Mouse (Mus musculus) cerebellum, adult 9-10 months (tissue): ENCODE data around the gene Ldhal6b.

ENCODE experiments used
- DNase-seq: peaks from one replicate; pipeline ENCODE4 v3.0.0; 2022

Gene Ldhal6b

GRCm38 (mm10) chr17:5407030-5407429, 11.5 kb downstream of the Ldhal6b start:
- DNase-seq, result no peak

DNA sequence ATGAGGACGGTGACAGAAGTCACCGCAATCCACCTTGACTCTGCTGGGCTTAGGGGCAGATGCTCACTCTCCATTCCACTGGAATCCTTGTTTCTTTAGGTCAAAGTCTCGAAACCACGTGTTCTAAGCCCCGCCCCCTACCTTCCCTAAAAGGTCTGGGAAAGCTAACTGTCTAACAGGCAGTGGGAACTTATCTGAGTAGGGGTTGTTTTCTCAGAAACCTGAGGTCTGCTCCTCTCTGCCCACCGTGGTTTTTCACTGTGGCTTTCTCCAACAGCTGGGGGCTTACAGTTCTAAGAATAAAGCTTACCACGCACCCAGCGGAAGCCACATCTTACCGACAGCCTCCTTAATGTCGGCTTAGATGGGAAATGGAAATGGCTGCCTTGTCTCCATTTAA, 12.0 kb downstream of the Ldhal6b start:
- no peak for DNase-seq

GRCm38 (mm10) chr17:5403885-5404284, 14.7 kb downstream of the Ldhal6b start:
- no peak for DNase-seq

DNA sequence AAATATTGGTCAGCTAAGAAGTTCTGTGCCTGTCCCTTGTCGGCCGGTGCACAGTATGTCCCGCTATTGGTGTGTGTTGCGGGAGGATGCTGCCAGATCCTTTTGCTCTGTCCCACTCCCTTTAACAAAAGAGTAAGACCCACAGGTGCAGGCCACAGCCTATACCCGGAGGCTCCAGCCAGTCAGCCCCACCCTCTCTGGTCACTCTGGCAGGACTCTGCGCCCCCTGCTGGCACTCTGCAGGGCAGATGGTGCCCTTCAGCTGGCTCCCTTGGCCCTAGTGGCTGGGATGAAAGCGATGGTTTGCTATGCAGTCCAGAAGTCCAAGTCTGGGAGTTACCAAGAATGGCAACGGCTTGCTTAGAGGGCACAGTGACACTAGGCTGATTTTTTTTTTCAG, 15.9 kb downstream of the Ldhal6b start:
- peak; percentile 92 for DNase-seq

GRCm38 (mm10) chr17:5402069-5402468, 16.5 kb downstream of the Ldhal6b start:
- peak; percentile 72 for DNase-seq

- DNase-seq, result no peak
These were observed 17.3 kb downstream of the Ldhal6b start for GRCm38 (mm10) chr17:5401288-5401687.

DNA sequence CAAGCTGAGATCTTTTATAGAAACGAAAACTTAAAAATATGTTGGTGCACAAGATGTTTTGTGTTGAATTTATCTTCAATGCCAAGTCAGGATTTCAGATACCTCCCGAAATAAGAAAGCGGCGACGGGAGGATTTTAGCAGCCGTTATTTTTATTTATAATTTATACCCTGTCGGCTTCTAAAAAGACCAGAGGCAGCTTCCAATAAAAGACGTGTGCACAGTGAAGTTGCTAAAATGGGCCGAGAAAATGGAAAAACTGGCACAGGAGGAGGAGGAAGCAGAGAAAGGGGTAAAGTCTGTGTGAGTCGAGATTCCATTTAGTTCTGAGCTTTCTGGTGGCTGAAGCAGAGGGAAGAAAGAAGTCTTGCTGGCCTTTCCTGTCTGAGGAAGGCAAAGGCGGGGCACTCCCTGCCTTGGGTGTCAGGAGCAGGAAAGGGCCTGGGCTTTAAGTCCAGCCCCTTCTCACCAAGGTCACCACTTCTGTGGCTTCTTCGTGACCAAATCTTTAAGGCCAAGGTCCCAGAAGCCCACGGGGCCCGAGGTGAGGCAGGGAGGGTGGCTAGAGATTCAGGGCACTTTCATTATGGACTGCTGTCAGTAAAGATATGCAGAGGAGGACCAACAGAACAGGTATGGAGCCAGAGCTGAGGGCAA, 18.0 kb downstream of the Ldhal6b start:
- no peak for DNase-seq

- peak; percentile 91 for DNase-seq
These were observed 21.2 kb downstream of the Ldhal6b start for GRCm38 (mm10) chr17:5397148-5398007.

GRCm38 (mm10) chr17:5396213-5396612, 22.4 kb downstream of the Ldhal6b start:
- no peak for DNase-seq

GRCm38 (mm10) chr17:5395454-5396205, 22.9 kb downstream of the Ldhal6b start:
- no peak for DNase-seq

DNA sequence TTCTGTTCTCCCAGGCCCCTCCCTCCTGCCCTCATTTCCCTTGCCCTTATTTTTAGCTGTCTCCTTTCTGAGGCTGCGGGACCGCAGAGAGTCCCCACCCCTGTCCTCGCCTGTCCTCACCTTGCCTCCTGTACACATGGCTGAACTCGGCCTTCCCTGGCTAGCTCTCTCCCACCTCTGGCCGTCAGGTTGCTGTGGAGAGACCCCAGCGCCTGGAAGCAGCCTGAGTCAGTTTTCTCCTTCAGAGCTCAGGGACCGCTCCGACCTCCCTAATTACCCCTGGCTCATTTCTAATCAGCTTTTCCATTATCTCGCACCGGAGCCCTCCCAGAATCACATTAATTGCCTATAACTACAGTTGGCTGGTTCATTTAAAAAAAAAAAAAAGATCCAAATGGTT, 27.9 kb downstream of the Ldhal6b start:
- no peak for DNase-seq

- DNase-seq, result no peak
These were observed 30.2 kb downstream of the Ldhal6b start for GRCm38 (mm10) chr17:5388351-5388750.

- DNase-seq, result peak; percentile 84
These were observed 31.6 kb downstream of the Ldhal6b start for GRCm38 (mm10) chr17:5386885-5387545.

GRCm38 (mm10) chr17:5385694-5386093, 32.9 kb downstream of the Ldhal6b start:
- no peak for DNase-seq

DNA sequence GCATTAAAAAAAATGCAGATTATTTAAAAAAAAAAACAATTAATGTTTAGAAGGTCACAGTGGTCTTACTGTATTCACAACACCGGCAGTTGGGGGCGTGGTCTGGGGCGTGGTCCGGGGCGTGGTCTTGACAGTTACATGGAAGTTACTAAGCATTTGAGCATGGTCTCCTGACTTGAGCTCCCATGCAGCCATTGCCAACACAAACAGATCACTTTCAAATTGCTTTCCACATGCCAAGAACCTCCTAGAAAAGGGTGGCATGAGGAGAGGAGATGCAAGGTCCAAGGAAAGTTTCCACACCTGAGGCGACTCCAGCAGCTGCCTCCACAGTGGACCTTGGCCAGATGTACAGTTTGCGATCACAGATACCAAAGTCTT, 40.6 kb downstream of the Ldhal6b start:
- DNase-seq, result no peak

- DNase-seq, result no peak
These were observed 41.2 kb downstream of the Ldhal6b start for GRCm38 (mm10) chr17:5377151-5377929.

GRCm38 (mm10) chr17:5372951-5373350, 45.6 kb downstream of the Ldhal6b start:
- peak; percentile 67 for DNase-seq

- no peak for DNase-seq
These were observed 47.0 kb downstream of the Ldhal6b start for GRCm38 (mm10) chr17:5371521-5371920.

GRCm38 (mm10) chr17:5371032-5371431, 47.5 kb downstream of the Ldhal6b start:
- DNase-seq, result no peak
